Comparison of ENCODE assay signal across 8 mouse cellular contexts in the genomic region with DNA sequence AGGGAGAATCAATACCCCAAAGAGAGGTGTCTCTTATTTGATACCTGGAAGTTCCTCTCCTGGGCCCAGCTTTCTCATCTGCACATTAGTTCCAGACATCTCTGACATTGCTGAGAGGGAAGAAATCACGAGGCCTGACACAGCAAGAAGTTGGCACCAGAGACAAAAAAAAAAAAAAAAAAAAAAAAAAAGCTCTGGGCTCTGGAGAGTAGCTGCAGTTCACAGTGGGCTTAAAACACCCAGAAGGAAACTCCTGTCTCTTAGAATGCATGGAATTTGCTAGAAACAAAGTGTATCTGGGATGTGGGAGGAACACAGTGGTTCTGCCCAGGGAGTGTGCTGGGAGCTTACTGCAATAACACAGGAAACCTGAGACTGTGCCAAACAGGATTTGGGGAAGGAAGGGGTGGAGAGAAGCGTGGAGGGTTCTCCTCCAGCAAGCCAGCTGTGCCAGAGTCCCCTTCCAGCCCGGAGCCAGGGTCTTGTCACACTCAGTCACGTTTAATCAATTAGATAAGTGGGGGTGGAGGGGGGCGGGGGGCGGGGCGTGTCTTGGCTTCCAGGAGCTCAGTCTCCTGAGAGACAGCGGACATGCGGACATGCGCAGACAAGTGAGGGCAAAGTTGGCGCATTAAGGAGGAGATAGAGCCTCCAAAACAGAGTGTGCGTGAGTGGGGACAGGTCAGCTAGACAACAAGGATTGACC.
DNase-seq lines count a peak whose midpoint lies in the region; ATAC-seq lines count a peak whose summit lies in the region.

No protein-coding gene starts in this region.

- ATAC-seq in heart, embryonic 14.5 days (ENCODE audit: insufficient number of reproducible peaks, insufficient read depth, low FRiP score, low read depth): peak; percentile 90
- ATAC-seq in kidney, embryonic 16.5 days (ENCODE audit: low FRiP score, low TSS enrichment): peak; percentile 93
- peak; percentile 96 for ATAC-seq in lung, embryonic 16.5 days (ENCODE audit: low read depth)
- ATAC-seq in CD4-positive, CD25-positive, alpha-beta regulatory T cell, adult 4 months: no peak

- H3K9me3 ChIP-seq in heart, embryonic 14.5 days (ENCODE audit: control insufficient read depth, low read length): no peaks in the 10 kb centered on the region
- H3K9me3 ChIP-seq in kidney, embryonic 16.5 days (ENCODE audit: low read length): no peaks in the 10 kb centered on the region
- H3K9me3 ChIP-seq in lung, embryonic 16.5 days (ENCODE audit: control insufficient read depth, low read length): no peaks in the 10 kb centered on the region

- no peaks in the 10 kb centered on the region for H3K27me3 ChIP-seq in heart, embryonic 14.5 days (ENCODE audit: control insufficient read depth, insufficient read depth, low read length)
- H3K27me3 ChIP-seq in kidney, embryonic 16.5 days (ENCODE audit: insufficient read depth, low read length): no peaks in the 10 kb centered on the region
- H3K27me3 ChIP-seq in lung, embryonic 16.5 days (ENCODE audit: control insufficient read depth, insufficient read depth, low read depth, low read length): no peaks in the 10 kb centered on the region

- peaks cover 34 to 45% of the 10 kb centered on the region in 2 experiments for H3K4me1 ChIP-seq in heart, embryonic 14.5 days (ENCODE audit: control insufficient read depth in 2 of 2, insufficient read depth in 2 of 2, low read length in 2 of 2)
- peaks cover 22% of the 10 kb centered on the region for H3K4me1 ChIP-seq in kidney, embryonic 16.5 days (ENCODE audit: insufficient read depth, low read length)
- H3K4me1 ChIP-seq in lung, embryonic 16.5 days (replicated peaks; ENCODE audit: control insufficient read depth, insufficient read depth, low read length): peaks cover 22% of the 10 kb centered on the region

- no peak overlapping the region for H3K4me3 ChIP-seq in heart, embryonic 14.5 days (ENCODE audit: control insufficient read depth in 1 of 2, insufficient read depth in 1 of 2, low read depth in 1 of 2, low read length in 2 of 2)
- peak overlapping the region; percentile 11; the same call in 1 of the 2 replicates for H3K4me3 ChIP-seq in kidney, embryonic 16.5 days (ENCODE audit: low read length)
- no peak overlapping the region for H3K4me3 ChIP-seq in lung, embryonic 16.5 days (ENCODE audit: low read length)

- peak overlapping the region; percentile 18; the same call in 1 of the 2 replicates for H3K9ac ChIP-seq in heart, embryonic 14.5 days (ENCODE audit: low read length)
- H3K9ac ChIP-seq in kidney, embryonic 16.5 days (replicated peaks; ENCODE audit: low read length): peak overlapping the region; percentile 19
- H3K9ac ChIP-seq in lung, embryonic 16.5 days (ENCODE audit: low read length): peak overlapping the region; percentile 52

- peak overlapping the region; percentile 78 to 95 for H3K27ac ChIP-seq in heart, embryonic 14.5 days (replicated peaks in 1 of 2; ENCODE audit: control insufficient read depth in 1 of 2, insufficient read depth in 1 of 2, low read depth in 2 of 2, low read length in 2 of 2)
- peak overlapping the region; percentile 93 for H3K27ac ChIP-seq in kidney, embryonic 16.5 days (ENCODE audit: low read length)
- H3K27ac ChIP-seq in lung, embryonic 16.5 days (ENCODE audit: low read length): peak overlapping the region; percentile 98

- 0% methylated on average over 12 of the region's 12 CpGs for WGBS in heart, embryonic 14.5 days
- 3% methylated on average over 12 of the region's 12 CpGs for WGBS in kidney, embryonic 16.5 days
- WGBS in lung, embryonic 16.5 days: under 1% methylated on average over 12 of the region's 12 CpGs

- peak overlapping the region; percentile 22 for H3K4me2 ChIP-seq in heart, embryonic 14.5 days (ENCODE audit: low read length)
- peak overlapping the region; percentile 48 for H3K4me2 ChIP-seq in kidney, embryonic 16.5 days (replicated peaks; ENCODE audit: low read depth, low read length)
- peak overlapping the region; percentile 43 for H3K4me2 ChIP-seq in lung, embryonic 16.5 days (ENCODE audit: low read depth, low read length)

- DNase-seq in 3T3-L1 (ENCODE audit: low read depth, low spot score) (peak; percentile 57), R1 (ENCODE audit: low read depth, low spot score) (peak; percentile 65)
- DNase-seq in fibroblast of lung, adult 2 months (ENCODE audit: low read depth): peak; percentile 55
- DNase-seq in right cerebral cortex, postnatal 36 days (ENCODE audit: low spot score in 2 of 2): peak; percentile 61 to 68

- H3K36me3 ChIP-seq in heart, embryonic 14.5 days (ENCODE audit: control insufficient read depth, insufficient read depth, low read length): no peaks in the 10 kb centered on the region
- H3K36me3 ChIP-seq in kidney, embryonic 16.5 days (ENCODE audit: insufficient read depth, low read length): no peaks in the 10 kb centered on the region; the same call in 1 of the 2 replicates
- H3K36me3 ChIP-seq in lung, embryonic 16.5 days (ENCODE audit: control insufficient read depth, insufficient read depth, low read length): no peaks in the 10 kb centered on the region
